Mouse (Mus musculus) mature B cell (primary cell): ENCODE results near the gene Cacng1.

ENCODE experiments used
- in situ Hi-C: fragments of 300-500 bp; cut with MboI; formaldehyde crosslinking; loops from 2 replicates; pipeline ENCODE4 v1.14.3; 2019

Cacng1 gene

GRCm38 (mm10) chr11:107707897-107708610, 8.3 kb downstream of the Cacng1 start:
- in situ Hi-C loops, result no loop called here

GRCm38 (mm10) chr11:107705476-107706074, 10.7 kb downstream of the Cacng1 start:
- in situ Hi-C loops, result no loop called here

GRCm38 (mm10) chr11:107705060-107705459, 11.3 kb downstream of the Cacng1 start:
- in situ Hi-C loops, result no loop called here

- in situ Hi-C loops, result no loop called here
Measured at GRCm38 (mm10) chr11:107703272-107704134, 12.8 kb downstream of the Cacng1 start.

DNA sequence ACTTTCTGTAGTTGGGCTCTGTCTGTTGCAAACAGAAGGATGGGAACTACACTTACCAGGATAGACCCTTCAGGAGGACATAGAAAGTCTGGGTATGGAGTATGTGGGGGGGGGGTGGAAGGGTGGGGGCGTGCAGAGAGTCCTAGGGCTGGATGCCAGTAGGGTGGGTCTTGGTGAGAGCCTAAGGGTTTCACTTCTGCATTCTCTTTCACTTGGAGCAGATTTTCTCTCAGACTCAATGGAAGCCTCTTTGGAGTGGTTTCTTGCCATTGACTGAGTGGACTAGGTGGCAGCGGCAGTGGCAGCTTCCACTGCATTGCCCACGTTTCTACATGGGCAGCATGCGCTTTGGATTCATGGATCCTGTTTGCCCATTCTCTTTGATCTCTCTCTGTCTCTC, 16.4 kb downstream of the Cacng1 start:
- in situ Hi-C loops, result no loop called here

GRCm38 (mm10) chr11:107693338-107693737, 23.0 kb downstream of the Cacng1 start:
- in situ Hi-C loops, result no loop called here

- in situ Hi-C loops, result no loop called here
Measured at GRCm38 (mm10) chr11:107691569-107691968, 24.8 kb downstream of the Cacng1 start.

- in situ Hi-C loops, result no loop called here
Measured at GRCm38 (mm10) chr11:107688480-107688879, 27.8 kb downstream of the Cacng1 start.

DNA sequence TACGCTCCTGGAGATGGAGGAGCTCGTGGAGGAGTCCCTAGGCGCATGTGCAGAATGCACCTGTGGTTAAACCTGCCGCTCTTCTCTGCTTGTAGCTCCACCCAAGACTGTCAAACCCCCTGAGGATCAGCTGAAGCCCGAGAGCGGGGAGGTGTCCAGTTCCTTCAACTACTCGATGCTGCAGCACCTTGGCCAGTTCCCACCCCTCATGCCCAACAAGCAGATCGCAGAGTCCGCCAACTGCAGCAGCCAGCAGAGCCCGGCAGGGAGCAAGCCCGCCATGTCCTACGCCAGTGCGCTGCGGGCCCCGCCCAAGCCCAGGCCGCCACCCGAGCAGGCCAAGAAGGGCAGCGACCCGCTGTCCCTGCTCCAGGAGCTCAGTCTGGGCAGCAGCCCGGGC, 30.0 kb downstream of the Cacng1 start:
- in situ Hi-C loops, result no loop called here

- in situ Hi-C loops, result no loop called here
Measured at GRCm38 (mm10) chr11:107683544-107684465, 32.5 kb downstream of the Cacng1 start.

- in situ Hi-C loops, result no loop called here
Measured at GRCm38 (mm10) chr11:107682694-107683355, 33.5 kb downstream of the Cacng1 start.

DNA sequence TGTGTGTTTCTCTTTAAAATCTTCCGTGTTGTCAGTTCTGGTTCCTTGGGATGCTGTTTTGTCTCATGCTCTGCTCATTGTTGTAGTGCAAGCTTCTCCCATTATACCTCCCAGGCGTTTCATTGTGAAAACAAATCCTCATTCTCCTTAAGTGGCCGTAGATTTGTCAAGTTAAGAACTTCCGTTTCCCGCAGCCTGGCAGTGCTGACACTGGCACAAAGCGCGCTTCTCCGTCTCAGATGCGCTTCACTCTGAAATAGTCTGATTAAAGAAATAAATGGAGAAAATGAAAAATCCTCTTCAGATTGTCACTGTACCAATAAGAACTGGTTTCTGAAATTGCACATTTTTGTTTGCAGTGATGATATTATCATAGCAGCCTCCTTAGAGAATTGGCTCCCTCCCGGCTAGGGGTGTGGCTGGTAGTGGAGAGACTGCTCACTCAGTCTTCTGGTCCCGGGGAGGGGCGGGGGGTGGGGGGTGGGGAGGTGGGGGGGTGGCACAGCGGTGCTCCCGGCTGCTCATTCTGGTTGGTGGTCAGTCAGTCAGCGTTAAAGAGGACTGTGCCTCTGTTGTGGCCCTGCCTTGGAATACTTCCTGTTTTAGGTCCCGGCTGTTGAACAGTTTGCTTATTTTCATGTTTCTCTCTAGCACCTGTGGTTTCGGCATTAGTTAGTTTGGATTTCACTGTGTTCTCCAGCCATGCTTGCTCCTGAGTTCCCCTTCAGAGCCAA, 39.9 kb downstream of the Cacng1 start:
- in situ Hi-C loops, result no loop called here

DNA sequence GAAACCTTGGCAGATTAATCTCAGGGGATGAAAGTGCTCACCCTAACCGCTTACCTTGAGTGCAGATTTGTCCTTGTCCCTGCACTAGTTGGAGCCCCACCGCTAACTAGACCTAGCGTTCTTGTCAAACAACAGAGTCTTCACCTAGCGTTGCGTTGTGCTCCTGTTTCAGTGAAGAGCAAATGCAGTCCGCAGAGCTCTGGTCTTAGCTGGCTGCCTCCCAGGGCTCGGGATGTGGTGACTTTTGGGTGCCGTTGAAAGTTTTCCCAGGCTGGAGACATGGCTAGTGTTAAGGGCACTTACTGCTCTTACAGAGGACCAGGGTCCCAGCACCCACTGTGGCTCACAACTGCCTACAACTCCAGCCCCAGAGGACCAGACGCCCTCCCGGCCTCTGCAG, 41.1 kb downstream of the Cacng1 start:
- in situ Hi-C loops, result no loop called here

DNA sequence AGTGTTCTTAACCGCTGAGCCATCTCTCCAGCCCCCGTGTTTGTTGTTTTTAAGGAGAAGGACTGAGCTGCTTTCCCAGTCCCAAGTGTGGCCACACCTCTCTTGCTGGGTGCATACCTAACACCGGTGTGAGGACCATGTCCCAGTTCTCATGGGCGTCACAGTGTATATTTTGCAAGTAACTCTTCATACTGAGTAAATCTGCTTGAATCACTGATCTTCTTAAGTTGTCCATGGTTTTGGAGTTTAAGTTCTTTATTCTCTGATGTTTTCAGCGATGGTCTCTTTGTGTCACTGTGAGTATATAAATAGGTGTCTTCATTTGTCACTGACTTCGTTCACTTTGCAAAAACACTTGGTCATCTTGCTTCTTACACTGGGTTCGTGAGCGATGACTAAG, 41.7 kb downstream of the Cacng1 start:
- in situ Hi-C loops, result no loop called here

DNA sequence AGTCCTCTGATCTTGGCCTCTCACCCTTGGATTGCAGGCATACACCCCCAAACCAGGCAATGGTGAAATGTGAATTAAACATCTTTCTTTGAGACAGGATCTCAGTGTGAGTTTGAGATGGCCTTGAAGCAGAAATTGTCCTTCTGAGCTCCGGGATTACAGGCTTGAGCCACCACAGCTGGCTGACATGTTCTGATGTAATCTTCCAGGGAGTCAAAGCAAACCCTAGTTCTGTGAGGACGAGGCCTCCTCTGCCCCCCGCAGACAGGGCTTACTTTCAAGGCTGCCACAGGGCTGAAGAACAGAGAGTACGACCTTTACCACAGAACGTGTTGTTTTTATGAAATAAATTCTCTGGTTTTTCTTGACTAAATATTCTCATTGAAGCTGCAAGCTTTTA, 42.3 kb downstream of the Cacng1 start:
- in situ Hi-C loops, result no loop called here

- in situ Hi-C loops, result no loop called here
Measured at GRCm38 (mm10) chr11:107668977-107669376, 47.3 kb downstream of the Cacng1 start.

GRCm38 (mm10) chr11:107668223-107668622, 48.1 kb downstream of the Cacng1 start:
- in situ Hi-C loops, result no loop called here

- in situ Hi-C loops, result no loop called here
Measured at GRCm38 (mm10) chr11:107667542-107667941, 48.8 kb downstream of the Cacng1 start.

DNA sequence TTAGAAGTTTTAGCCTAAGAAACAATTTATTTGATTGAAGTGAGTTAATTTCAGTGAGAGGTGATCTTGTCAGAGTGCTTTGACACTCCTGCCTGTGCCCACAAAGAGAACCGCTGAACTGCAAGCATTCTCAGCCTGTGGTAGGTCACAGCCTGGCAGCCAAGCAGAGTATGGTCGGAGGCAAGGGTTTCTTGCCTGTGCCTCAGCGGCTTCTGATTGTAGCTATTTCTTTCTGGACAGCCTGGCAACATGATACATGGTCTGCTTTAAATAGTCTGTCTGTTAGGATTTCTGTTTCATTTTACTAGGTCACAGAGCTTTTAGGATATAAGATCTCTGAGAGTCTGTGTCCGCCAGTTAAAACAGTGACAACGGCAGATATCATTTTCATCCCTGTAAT, 53.7 kb downstream of the Cacng1 start:
- in situ Hi-C loops, result no loop called here

DNA sequence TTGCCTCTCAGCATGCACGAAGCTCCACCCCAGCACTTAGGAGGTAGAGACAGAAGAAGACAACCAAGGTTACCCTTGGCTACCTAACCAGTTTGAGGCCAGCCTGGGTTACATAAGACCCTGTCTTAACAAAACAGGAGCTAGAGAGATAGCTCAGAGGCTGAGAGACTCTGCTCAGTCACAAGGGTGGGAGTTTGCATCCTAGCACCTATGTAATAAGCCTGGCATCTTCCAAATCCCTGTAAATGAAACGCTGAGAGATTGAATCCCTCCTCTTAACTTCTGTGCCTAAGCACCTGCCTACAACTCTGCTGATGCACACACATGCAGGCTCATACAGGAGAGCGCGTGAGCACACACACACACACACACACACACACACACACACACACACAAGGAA, 55.9 kb downstream of the Cacng1 start:
- in situ Hi-C loops, result no loop called here
